Mouse (Mus musculus) heart, embryonic 10.5 days (tissue): Measurements from ENCODE around the gene Mprip. TPM values are rescaled to one million over a fixed set of nuclear protein-coding genes. Genes with fewer than 3 reads are reported as not detected.

Source experiments
- DNase-seq: peaks from one replicate; pipeline ENCODE4 v3.0.0-alpha.2; 2017; ENCODE audit warnings: low spot score
- H3K27ac ChIP-seq: fragments of 300-500 bp; sonication (generic); 2 replicates; pipeline ENCODE4 v1.5.1; 2016; ENCODE audit warnings: mild to moderate bottlenecking
- H3K27me3 ChIP-seq: fragments of 300-500 bp; sonication (generic); 2 replicates; pipeline ENCODE4 v1.6.1; 2016; ENCODE audit warnings: mild to moderate bottlenecking; ENCODE audit not compliant: poor library complexity, insufficient read depth, severe bottlenecking
- H3K36me3 ChIP-seq: fragments of 300-500 bp; sonication (generic); 2 replicates; pipeline ENCODE4 v1.6.1; 2016; ENCODE audit warnings: mild to moderate bottlenecking, moderate library complexity
- H3K4me1 ChIP-seq: fragments of 300-500 bp; sonication (generic); 2 replicates; pipeline ENCODE4 v1.6.1; 2016; ENCODE audit warnings: mild to moderate bottlenecking
- H3K4me3 ChIP-seq: fragments of 300-500 bp; sonication (generic); 2 replicates; pipeline ENCODE4 v1.5.1; 2016; ENCODE audit warnings: mild to moderate bottlenecking, moderate library complexity
- H3K9me3 ChIP-seq: fragments of 300-500 bp; sonication (generic); 2 replicates; pipeline ENCODE4 v1.6.1; 2016; ENCODE audit warnings: mild to moderate bottlenecking, moderate library complexity
- WGBS: fragments of 180-500 bp; shearing (Covaris S2); methylation state at CpG from one replicate; pipeline ENCODE4 v1.1.7; 2016; 5-methylcytosine and 5-hydroxymethylcytosine counted together
- polyA plus RNA-seq: library from polyadenylated mRNA; unstranded; fragments of >200 nt; fragmentation: Nextera tagmentation; extraction: Ambion mirVana; gene quantifications from 2 replicates; pipeline ENCODE4 v1.2.1, GENCODE M21; 2016

The Mprip gene
- polyA plus RNA-seq, 1 experiment from 2014 or later: 36.6 TPM

DNA sequence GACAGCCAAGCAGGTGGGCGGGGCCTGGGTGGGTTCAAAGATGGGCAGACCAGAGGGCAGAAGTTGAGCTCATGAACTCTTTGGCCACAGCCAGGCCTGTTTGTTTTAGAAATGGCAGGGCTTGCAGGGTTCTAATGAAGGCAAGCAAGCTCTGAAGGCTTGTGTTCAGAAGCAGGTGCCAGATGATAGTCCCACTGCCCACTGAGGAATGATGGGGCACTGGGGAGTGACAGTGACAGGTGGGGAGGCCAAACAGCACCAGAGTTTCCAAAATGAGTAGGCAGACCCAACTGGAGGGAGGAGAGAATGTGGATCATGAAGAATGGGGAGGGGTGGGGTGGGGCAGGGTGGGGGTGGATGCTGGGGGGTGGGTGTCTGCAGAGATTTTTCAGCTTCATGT lies 144.2 kb downstream of the Mprip start:
- Histone ChIP-seq H3K27ac (no peak overlapping the region), H3K27me3 (no peaks in the 10 kb centered on the region), H3K36me3 (peaks cover 75% of the 10 kb centered on the region), H3K4me3 (no peak overlapping the region), H3K9me3 (no peaks in the 10 kb centered on the region), H3K4me1 (peaks cover 12% of the 10 kb centered on the region)
- no peak for DNase-seq
- WGBS: 95% methylated on average over 1 of the region's 1 CpGs

DNA sequence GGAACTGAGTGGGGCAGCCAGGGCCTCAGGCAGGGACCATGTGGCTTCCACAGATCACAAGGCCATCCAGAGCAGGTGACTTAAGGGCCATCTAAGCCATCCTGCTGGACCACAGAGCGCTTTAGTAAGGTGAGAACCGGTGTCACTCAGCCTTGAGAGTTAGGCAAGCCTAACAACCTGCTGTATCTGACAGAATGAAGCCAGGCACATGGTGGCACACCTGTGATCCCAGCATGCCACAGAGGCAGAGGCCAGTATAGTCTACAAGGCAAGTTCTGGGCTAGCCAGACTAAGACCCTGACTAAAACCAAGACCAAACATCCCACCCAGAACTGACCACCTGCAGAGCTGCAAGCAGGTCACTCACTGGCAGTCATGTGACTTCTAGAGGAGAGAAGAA lies 144.6 kb downstream of the Mprip start:
- Histone ChIP-seq H3K27me3 (no peaks in the 10 kb centered on the region), H3K4me3 (no peak overlapping the region), H3K4me1 (peaks cover 12% of the 10 kb centered on the region), H3K9me3 (no peaks in the 10 kb centered on the region), H3K27ac (no peak overlapping the region), H3K36me3 (peaks cover 71% of the 10 kb centered on the region)
- WGBS: 91% methylated on average over 2 of the region's 2 CpGs
- no peak for DNase-seq

DNA sequence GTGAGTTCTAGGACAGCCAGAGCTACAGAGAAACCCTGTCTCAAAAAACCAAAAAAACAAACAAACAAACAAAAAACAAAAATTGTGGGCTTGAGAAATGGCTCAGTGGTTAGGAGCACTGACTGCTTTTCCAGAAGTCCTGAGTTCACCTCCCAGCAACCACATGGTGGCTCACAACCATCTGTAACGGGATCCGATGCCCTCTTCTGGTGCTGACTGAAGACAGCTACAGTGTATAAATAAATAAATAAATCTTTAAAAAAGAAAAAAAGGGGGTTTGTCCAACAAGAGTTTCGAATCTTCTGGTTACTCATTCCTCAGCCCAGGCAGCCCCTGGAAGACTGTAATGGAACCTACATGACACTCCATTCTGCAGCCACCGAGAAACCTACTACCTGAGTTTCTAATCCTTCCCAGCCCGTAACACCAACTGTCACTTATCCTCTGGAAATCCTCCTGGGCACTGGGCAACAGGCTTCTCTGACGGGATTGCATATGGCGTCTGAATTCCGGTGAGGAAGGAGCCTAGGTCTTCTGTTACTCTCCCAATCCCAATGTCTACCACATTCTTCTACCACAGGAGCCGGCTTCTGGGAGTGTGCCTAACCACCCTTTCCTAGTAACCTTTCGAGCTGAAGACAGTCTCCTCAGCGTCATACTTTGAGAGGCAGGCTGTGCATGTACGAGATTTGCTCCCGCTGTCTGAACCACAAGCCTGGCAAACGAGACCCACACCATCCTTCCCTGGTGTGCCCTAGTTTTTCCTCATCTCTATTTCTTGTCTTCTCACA lies 147.3 kb downstream of the Mprip start:
- H3K27me3 ChIP-seq: no peaks in the 10 kb centered on the region

DNA sequence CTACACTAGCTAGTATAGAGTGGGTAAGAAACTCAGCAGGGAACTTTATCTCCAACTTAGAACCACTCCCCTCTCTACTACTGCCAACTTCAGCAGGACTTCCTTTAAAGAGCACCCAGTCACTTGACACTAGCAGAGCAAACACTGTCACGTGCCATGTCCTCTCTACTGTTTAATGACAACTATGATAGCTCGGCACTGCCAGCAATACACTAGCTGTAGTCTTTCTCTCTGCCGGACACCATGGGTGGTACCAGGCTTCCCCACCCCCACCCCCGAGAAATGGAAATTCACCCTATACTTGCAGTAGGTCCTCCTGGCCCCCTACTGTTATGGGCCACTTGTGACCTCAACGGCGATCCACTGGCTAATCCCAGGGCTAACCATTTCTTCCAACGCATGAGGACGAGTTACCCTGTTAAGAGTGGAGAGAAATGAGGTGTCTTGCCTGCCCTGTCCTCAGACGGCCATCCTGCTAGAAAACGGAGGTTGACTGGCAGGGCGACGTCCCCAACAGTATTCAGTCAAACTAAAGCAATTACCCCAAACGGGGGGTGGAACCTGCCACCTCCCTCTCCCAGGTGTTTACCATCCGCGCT lies 148.1 kb downstream of the Mprip start:
- DNase-seq: no peak
- Histone ChIP-seq H3K4me3 (peak overlapping the region; percentile 92), H3K4me1 (peaks cover 18% of the 10 kb centered on the region), H3K27me3 (no peaks in the 10 kb centered on the region), H3K36me3 (peaks cover 36% of the 10 kb centered on the region), H3K27ac (peak overlapping the region; percentile 100), H3K9me3 (no peaks in the 10 kb centered on the region)
- 0% methylated on average over 15 of the region's 15 CpGs for WGBS

More for the DNA sequence above, 147.3 kb downstream of the Mprip start:
- Histone ChIP-seq H3K9me3 (no peaks in the 10 kb centered on the region), H3K4me3 (peak overlapping the region; percentile 92), H3K27ac (peak overlapping the region; percentile 100; the same call in 1 of the 2 replicates), H3K4me1 (peaks cover 18% of the 10 kb centered on the region), H3K36me3 (peaks cover 44% of the 10 kb centered on the region)
- DNase-seq: no peak
- 70% methylated on average over 14 of the region's 14 CpGs for whole genome bisulfite sequencing

DNA sequence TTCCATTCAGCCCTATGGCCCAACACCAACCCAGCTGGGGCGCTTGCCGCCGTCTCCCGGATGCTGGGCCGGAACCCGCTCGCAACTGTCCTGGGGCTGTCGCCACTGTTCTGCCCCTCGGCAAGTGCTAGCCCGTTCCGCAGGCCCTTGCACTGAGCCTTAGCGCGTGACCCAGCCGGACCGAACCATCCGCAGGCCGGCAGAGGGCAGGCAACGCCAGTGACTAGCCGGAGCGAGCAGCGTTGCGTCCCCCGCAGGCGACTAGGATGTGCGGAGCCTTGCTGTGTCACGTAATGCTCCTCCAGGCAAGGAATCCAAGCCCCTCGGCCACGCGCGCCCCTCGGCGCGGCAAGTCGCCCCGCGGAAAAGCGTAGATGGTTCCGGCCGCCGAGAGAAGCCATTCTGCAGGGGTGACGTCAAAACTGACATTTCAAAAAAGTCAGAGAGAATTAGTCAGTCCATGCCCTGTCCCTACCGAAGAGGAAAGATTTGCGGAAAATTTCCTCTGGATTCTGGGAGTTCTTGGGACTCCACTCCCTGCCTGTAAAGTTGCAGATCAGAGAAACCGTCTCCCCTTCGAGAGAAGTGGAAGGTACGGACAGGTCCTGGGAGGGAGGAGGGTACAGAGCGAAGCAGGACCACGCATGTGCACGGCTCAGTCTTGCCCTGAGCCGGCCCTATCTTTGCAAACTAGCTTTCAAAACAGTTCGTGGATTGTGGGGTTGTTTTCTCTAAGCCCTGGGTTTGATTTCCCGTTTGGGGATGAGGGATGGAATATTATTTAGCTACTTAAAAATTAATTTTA lies 148.8 kb downstream of the Mprip start, which contains the start of gene Flcn:
Gene Flcn, minus strand, starts transcription at position 347 of the 805 bp plus-strand sequence.
- H3K4me3 ChIP-seq: peak within 1 kb of the TSS; percentile 92
- peak; percentile 92 for DNase-seq
- H3K27ac ChIP-seq: peak within 1 kb of the TSS; percentile 100
- H3K36me3 ChIP-seq: peaks cover 32% of the 10 kb centered on the region
- WGBS: under 1% methylated on average over 52 of the region's 52 CpGs
- no peaks in the 10 kb centered on the region for H3K9me3 ChIP-seq
- no peaks in the 10 kb centered on the region for H3K27me3 ChIP-seq
- H3K4me1 ChIP-seq: peaks cover 18% of the 10 kb centered on the region

DNA sequence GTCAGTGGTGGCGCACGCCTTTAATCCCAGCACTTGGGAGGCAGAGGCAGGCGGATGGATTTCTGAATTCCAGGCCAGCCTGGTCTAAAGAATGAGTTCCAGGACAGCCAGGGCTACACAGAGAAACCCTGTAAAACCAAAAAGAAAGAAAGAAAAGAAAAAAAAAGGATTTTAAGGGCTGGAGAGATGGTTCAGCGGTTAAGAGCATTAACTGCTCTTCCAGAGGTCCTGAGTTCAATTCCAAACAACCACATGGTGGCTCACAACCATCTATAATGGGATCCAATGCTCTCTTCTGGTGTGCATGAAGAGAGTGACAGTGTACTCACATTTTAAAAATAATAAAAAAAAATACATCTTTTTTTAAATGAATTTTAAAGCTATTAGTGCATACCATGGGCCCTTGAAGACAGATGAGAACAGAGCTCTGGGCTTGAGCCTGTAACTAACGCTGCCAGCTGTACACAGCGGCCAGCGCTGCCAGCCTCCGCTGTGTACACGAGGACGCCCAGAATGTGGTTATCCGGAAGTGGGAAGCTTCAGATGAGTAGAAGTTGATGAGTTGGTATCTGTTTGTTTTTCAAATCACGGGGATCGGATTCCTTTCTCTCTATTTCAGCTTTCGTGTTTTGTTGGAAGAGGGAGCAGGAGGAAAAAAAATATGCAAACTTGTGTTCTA lies 149.5 kb downstream of the Mprip start:
- no peaks in the 10 kb centered on the region for H3K27me3 ChIP-seq
- H3K36me3 ChIP-seq: peaks cover 27% of the 10 kb centered on the region
- H3K4me3 ChIP-seq: peak overlapping the region; percentile 92
- no peak for DNase-seq
- peaks cover 18% of the 10 kb centered on the region for H3K4me1 ChIP-seq
- WGBS: 61% methylated on average over 14 of the region's 14 CpGs
- no peaks in the 10 kb centered on the region for H3K9me3 ChIP-seq
- peak overlapping the region; percentile 100 for H3K27ac ChIP-seq

DNA sequence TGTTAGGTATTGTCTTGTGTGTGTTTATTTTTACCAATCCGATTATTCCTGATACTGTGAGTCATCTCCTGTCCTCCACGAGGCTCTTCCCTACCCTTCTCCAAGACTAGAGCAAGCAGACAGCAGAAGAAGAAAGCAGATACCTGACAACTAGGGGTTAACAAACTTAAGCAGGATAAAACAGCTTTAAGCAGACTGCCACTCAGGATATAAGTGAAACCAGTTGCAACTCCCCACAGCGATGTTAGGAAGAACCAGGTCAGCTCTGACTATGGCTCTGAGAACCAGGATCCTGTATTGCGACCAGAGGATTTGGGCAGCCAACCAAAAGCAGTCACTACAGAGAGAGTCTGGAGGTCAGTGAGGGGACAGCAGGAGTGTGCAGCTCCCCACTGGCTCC lies 150.1 kb downstream of the Mprip start:
- WGBS: 65% methylated on average over 4 of the region's 4 CpGs
- Histone ChIP-seq H3K27me3 (no peaks in the 10 kb centered on the region), H3K4me3 (0 out of 2 replicates have a peak overlapping the region, but pooled peaks have one; percentile 12), H3K27ac (no peak overlapping the region), H3K4me1 (peaks cover 18% of the 10 kb centered on the region), H3K36me3 (peaks cover 27% of the 10 kb centered on the region), H3K9me3 (no peaks in the 10 kb centered on the region)
- no peak for DNase-seq

DNA sequence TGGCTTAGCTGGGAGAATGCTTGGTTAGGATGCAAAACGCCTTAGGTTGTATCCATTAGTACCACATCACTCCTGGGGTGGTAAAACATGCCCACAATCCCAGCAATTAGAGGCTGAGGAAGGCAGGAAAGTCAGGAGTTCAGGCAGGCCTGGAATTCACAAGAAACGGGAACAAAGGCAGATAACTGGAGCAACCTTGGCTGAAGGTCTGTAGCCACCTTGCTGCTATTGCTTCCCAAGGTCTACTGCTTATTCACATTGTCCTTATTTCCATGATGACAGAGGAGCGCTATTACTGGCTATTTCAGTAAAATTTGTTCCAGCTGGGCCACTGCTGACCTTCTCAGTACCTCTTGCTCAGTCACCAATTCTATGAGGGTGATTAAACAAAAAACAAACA lies 152.2 kb downstream of the Mprip start:
- DNase-seq: no peak
- Histone ChIP-seq H3K36me3 (peaks cover 32% of the 10 kb centered on the region), H3K27ac (no peak overlapping the region), H3K27me3 (no peaks in the 10 kb centered on the region), H3K9me3 (no peaks in the 10 kb centered on the region), H3K4me1 (peaks cover 17% of the 10 kb centered on the region), H3K4me3 (no peak overlapping the region)
- 60% methylated on average over 3 of the region's 3 CpGs for WGBS

DNA sequence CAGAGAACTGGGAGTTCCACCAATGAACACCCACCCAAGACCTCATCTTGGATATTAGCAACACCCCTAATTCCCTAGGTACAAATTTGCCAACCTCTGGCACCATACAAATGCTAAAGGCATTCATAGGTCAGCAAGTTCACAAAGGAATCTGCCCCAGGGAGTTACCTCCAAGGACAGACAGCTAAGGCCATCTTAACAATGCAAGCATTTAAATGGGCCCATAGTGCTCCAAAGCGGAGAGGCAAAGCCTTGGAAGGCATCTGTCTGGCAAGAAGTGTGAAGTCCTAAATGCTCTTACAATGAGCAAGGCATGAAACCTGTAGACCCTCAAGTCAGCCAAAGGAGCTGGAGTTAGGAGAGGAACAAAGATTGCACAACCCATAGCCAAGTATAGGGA lies 153.2 kb downstream of the Mprip start:
- H3K27ac ChIP-seq: no peak overlapping the region
- no peaks in the 10 kb centered on the region for H3K27me3 ChIP-seq
- H3K4me1 ChIP-seq: peaks cover 6% of the 10 kb centered on the region; the same call in 1 of the 2 replicates
- 83% methylated on average over 1 of the region's 1 CpGs for WGBS
- DNase-seq: no peak
- peaks cover 43% of the 10 kb centered on the region for H3K36me3 ChIP-seq
- no peaks in the 10 kb centered on the region for H3K9me3 ChIP-seq
- H3K4me3 ChIP-seq: no peak overlapping the region

DNA sequence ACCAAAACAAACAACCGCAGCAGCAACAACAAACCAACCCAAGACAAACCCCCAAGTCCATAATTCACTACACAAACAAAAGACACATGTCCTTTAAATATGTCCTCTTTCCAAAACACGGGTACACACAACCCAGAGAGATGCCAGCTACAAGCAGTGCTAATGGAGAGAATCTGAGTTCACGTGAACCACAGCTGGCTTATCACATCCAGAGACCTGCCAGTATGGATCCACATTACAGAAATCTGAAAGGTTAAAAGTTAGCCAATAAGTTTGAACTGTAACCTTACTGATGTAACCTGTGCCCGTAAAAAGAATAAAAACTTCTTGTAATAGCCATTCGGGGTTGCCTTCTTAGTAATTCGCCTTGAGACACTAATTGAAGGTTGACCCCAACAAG lies 153.8 kb downstream of the Mprip start:
- DNase-seq: no peak
- peaks cover 49% of the 10 kb centered on the region for H3K36me3 ChIP-seq
- H3K27me3 ChIP-seq: no peaks in the 10 kb centered on the region
- H3K4me3 ChIP-seq: no peak overlapping the region
- H3K9me3 ChIP-seq: no peaks in the 10 kb centered on the region
- H3K27ac ChIP-seq: no peak overlapping the region
- WGBS: 90% methylated on average over 6 of the region's 6 CpGs
- H3K4me1 ChIP-seq: peaks cover 6% of the 10 kb centered on the region; the same call in 1 of the 2 replicates

DNA sequence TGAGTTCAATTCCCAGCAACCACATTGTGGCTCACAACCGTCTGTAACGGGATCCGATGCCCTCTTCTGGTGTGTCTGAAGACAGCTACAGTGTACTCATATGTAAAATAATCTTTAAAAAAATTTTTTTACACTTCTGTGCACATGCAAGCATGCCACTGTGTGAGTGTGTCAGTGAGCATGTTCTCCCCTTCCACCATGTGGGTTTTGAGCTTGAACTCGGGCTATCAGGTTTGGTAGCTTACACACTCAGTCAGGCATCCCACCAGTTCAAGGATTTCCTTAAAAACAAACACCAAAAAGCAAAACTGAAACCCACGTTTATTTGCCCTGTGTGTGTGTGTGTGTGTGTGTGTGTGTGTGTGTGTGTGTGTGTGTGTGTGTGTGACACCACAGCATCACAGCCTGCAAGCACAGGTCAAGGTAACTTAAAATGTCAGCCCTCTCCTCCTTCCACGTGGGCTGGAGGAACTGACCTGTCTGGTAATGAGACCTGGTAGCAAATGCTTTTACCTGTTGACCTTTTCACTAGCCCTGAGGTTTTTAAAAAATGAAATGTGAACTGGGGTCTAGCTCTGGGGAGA lies 154.5 kb downstream of the Mprip start:
- Histone ChIP-seq H3K36me3 (peaks cover 55% of the 10 kb centered on the region), H3K4me3 (no peak overlapping the region)

DNA sequence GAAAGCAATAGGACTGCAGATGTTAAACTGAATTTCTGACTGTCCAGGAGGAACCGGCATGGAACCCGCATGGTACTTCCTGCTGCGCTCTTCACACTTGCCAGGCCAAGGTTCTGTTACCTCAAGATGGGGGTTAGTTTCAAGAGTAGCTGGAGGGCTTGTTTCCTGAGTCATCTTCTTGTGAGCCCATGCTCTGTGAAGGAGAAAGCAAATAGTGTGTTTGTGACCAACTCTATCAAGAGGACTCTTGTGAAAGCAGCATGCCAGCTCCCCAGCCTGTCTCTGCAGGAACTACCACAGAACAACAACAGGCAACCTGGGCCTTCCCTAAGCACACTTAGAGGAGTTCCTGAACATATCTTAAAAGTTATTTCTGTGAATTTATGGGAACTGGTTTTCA lies 156.8 kb downstream of the Mprip start:
- Histone ChIP-seq H3K9me3 (no peaks in the 10 kb centered on the region), H3K4me3 (no peak overlapping the region), H3K36me3 (peaks cover 79% of the 10 kb centered on the region), H3K4me1 (no peaks in the 10 kb centered on the region), H3K27me3 (no peaks in the 10 kb centered on the region), H3K27ac (no peak overlapping the region)
- WGBS: 98% methylated on average over 3 of the region's 3 CpGs
- DNase-seq: no peak

More for the DNA sequence above, 154.5 kb downstream of the Mprip start:
- Histone ChIP-seq H3K9me3 (no peaks in the 10 kb centered on the region), H3K27ac (no peak overlapping the region), H3K4me1 (peaks cover 6% of the 10 kb centered on the region; the same call in 1 of the 2 replicates), H3K27me3 (no peaks in the 10 kb centered on the region)
- 86% methylated on average over 6 of the region's 6 CpGs for WGBS
- DNase-seq: no peak
